Mouse (Mus musculus): ENCODE measurements around the gene Cdk19.

Gene Cdk19

DNA sequence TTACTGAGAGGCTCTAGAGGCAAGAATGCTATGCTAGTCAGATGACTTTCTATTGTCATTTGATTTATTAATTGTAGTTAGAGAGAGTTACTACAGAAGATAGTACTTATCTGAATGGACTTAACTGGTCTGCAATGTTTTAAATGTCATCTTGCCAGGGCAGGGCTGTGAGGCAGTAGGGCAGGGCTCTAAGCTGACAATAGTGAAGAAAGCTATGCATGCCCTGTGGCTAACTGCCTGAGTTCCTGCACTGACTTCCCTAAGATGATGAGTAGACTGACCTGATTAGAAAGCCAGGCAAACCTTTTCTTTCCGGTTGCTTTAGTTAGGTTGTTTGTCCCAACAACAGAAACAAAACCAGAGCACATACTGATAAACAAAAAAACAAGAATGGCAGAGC lies 102.7 kb downstream of the Cdk19 start:
- DNase-seq (ENCODE audit: low spot score in 2 of 2): no peak

DNA sequence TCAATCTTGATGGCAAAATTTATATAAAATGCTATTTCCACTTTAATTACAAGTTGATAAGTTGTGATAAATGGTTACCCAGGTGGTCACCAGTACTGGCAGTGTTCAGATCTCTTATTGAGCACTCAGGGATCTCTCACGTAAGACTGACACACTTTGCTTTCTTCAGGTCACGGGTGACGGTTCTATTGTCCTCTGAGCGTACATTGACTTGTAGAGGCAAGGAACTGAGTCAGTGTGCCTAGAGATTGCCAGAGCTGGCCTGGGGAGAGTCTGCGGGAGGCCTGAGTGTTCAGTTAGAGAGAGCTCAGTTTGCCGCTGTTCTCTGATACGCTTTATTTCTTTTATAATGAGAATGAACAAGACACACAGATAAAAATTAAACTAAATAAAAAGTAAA lies 104.0 kb downstream of the Cdk19 start:
- DNase-seq (ENCODE audit: low spot score in 2 of 2): no peak

DNA sequence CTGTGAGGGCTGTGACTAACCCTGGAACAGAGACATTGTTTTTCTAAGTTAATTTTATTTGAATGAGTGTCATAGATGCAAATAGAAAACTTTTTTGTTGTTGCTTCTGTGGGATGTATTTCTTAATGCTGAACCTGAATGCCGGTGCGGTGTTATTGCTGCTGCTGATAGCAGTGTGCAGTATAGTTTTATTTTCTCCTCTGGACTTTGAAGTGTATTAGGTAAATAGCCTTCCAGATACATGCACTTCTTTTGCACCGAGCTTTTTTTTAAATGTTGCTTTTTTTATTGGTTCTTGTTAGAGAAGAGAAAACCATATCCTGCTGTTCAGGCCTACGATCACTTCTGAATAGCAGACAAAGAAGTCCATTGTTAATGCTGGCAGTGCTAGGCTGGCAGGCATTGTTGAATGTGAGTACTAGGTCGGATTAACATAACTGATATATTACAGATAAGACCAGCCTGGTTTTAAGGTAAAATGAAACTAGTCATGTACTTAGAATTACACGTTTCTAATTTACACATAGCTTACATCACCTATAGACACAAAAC lies 104.5 kb downstream of the Cdk19 start:
- no peak for DNase-seq (ENCODE audit: low spot score in 2 of 2)

DNA sequence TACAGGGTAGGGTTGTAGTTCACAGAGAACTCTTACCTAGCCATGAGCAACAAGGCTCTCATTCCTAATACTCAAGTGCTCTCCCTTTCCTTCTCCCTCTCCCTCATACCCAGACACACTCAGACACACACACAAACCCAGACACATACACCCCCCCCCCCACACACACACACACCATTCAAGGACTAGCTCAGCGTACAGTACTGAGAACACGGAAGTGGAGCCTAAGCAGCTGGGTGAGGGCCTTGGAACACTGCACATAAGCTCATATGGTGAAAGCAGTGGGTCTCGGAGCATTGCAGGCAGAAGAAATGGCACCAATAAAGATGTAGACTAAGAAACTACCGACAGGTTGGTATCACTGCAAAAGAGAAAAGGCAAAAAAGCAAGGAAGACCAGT lies 105.2 kb downstream of the Cdk19 start:
- no peak for DNase-seq (ENCODE audit: low spot score in 2 of 2)

DNA sequence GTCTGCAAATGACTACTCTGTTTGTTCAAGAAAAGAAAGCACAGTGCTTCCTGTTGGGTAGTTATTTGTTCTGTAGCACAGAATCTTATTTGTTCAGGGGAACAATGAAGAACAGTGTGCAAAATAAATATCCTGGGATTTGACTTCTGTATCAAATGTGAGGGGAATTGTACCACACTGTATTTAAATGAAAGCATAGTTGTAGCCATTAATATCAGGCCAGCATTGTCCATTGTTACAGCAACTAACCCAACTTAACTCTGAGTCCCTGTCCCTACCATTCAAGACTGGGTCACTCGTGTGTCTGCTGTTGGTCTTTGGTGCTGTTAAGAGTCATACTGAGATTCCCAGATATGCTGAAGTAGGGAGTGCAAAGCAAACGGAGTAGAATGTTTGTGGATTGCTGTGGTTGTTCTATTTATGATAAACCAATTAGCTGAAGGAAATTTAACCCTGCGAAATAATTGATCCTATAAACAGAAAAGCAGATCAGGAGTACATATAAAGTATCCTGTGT lies 106.8 kb downstream of the Cdk19 start:
- DNase-seq (ENCODE audit: low spot score in 2 of 2): no peak

DNA sequence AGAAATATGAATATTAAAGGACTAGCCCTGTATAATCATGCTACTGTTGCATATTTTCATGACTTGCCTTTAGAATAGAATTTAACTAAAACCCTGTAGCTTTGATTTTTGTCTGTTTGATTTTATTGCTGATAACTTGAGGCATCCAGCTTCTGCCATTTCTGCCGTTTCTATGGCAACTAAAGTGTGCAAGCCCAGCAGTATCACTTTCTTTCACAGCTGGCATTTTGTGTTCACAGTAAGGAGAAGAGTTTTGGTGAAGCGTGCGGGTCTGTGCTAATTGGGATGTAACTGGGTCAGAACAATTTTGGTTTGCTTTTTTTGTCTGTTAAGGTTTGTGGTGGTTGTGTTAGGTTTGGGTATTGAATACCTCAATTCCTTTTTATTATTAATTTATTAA lies 107.3 kb downstream of the Cdk19 start:
- DNase-seq (ENCODE audit: low spot score in 2 of 2): no peak

DNA sequence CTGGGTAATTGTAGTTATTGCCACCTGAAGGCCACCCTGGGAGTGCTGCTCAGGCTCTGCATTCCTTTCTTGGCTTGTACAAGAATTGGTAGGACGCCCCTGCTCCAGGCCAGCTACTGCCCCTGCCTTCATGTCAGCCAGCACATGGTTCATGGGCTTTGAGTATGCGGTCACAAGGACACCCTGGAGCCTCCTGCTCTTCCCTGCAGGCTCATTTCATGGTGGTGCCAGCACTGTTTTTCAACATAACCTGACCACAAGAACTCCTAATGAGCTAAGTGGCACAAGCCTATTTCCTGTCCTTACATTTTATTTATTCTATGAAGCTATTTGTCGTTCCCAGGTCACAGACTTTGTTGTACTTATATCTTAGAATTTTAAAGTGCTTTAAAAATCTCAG lies 107.9 kb downstream of the Cdk19 start:
- no peak for DNase-seq (ENCODE audit: low spot score in 2 of 2)

DNA sequence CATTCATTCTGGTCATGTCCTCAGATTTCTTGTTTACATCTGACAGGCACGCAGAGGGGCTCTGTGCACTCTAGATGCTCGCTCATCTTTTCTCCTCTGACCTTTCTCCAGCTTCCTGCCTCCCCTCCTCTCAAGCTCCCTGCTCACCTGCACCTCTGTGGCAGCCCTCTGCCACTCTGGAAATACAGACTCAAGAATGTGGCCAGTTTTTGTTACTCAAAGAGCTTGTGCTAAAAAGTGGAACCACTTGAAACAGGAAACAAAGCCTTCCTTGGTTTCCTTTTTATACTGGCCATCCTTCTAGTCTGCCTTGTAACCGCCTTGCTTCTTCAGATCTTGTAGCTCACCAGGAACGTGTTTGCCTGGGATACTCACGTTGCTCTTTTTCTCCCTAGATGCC lies 108.6 kb downstream of the Cdk19 start:
- DNase-seq (ENCODE audit: low spot score in 2 of 2): no peak

DNA sequence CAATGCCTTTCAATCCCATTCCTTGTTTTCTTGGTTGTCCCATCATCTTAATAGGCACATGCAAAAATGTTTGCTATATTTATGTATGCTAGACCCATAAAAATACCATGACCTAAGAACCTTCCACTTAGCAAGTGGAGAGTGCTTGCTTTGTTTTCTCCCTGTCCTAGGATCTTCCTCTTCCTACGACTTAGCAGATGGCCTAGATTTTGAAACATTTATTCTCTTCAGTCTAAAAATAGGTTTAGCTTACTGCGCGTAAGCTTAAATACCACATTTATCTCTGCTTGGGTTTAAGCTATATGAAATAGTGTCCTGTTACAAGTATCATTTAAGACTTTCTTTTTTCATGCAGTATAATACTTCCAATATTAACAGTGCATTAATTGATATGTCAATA lies 109.1 kb downstream of the Cdk19 start:
- no peak for DNase-seq (ENCODE audit: low spot score in 2 of 2)

DNA sequence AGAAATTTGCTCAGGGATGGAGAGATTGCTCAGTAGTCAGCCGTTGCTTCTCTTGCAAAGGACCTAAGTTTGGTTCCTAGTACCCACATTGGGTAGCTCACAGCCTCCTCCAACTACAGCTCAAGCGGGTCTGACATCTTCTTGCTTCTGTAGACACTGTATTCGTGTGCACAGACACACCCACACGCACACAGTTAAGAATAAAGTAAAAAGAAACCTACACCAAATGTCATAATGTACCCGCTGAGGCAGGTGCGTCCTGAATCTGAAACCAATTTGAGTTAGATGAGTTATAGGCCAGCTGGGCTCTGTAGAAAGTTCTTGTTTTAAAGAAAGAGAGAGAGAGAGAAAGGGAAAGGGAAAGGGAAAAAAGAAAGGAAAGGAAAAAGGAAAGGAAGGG lies 110.2 kb downstream of the Cdk19 start:
- DNase-seq (ENCODE audit: low spot score in 2 of 2): no peak

DNA sequence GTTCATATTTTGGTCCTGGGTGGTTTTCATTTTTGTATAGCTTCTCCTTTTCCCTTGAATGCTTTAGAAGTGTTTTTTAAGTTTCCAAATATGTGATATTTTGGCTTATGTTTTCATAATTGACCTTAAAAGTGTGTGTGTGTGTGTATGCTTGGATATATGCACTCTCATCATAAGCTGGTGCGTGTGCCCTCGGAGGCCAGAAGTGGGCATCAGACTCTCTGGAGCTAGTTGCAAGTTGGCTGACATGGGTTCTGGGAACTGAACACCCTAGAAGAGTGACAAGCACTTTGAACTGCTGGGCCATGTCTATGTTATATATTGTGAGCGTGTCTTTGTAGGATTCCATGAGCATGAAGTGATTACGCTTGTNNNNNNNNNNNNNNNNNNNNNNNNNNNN lies 110.8 kb downstream of the Cdk19 start:
- DNase-seq (ENCODE audit: low spot score in 2 of 2): no peak

DNA sequence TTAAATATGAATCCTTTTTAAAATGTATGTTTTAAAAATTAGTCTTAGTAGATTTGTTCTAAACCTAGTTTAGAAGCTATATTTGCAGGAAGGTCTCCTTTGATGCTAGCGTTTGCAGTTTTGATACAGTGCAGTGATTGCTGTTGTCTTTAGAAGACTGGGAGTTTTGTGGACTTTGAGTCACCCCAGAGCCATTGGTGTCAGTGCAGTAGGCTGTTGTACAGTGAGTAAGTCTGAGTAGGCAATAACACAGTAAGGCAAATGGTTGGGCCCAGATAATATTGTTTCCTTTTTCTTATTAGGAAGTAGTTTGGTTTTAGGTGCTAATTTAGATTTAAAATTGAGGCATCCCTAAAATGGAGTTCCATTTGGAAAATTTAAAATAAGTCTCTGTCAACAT lies 117.8 kb downstream of the Cdk19 start:
- no peak for DNase-seq (ENCODE audit: low spot score in 2 of 2)

DNA sequence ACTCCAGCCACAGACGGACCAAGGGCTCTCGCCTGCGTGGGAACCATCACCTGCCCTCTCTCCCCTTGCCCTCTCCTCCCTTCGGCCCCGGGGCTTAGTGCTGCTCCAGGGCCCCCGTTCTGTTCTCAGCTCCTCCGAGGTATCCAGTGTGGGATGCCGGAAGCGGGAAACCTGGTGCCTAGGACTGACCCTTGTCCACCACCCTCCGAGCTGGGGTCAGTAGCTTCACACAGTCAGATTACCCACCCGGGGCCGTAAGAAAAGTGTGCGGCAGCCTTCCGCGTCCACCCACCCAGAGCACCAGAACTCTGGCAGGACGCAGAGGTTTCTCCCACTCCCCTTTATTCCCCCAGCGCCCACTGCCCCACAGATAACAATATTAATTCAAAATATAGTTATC lies 119.8 kb downstream of the Cdk19 start:
- DNase-seq (ENCODE audit: low spot score in 2 of 2): no peak

DNA sequence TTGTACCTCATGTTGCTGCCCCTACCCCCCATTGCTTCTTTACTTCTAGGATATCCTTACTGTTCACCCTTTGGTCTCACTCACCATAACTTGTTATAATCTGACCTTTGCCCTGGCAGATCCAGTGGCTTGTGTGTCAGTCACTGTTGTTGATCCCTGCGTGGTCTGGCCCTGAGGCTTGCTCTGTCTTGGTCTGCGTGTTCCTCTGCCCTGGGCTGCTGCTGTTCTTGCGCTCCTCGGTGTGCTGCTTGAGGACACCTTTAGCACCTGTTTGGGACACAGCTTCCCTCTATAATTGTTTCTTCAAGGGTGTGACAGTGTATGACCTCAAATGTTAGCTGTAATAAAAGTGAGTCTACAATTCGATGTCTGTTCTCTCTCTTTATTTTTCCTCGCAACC lies 122.0 kb downstream of the Cdk19 start:
- DNase-seq (ENCODE audit: low spot score in 2 of 2): no peak

DNA sequence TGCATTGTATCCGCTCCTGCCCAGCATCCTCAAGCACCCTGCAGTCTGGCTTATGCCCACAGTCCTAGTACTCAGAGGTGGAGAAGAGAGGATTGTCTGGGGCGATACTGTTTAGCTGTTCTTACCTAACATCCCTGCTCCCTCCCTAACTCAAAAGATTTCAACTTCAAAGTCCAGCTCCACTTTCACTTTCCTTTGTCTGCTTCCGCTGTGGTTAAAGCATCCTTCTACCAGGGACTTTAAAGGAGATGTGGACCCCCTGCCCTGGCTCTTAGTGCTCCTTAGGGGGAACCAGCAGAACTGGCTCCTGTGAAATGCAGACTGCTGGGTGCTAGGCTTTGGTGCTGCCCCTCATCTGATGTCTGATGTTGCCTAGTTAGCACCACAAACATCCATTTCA lies 122.9 kb downstream of the Cdk19 start:
- no peak for DNase-seq (ENCODE audit: low spot score in 2 of 2)

DNA sequence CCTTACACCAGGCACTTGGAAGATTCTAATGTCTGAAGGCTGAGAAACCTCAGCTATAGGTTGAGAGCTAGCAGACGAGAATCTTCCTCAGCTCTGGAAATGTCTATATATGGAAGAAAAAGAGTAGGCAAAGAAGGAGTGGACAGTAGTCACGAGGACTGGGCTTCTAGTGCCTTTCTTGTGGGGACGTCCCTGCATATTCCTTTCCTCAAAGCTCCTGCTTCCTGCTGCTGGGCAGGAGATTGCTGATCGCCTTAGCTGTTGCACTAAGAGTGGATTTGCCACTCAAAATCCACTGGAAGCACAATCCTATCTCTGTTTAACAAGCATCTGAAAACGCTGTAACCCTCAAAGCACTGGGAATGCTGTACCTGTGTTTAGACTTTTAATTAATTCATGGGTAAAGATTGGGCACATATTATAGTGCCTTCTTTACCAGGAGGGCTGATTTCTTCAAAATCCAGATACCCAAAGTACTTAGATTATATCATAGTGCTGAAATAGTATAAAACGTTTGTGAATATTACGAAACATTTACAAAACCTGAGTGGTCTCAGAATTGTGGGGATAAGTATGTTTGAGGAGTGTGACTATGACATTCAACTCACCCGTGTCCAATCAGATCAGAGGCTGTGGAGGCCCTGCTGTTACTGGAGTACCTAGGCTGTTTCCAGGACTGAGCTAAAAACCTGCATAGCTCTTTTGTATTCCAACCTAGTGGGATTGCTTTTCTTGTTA lies 128.0 kb downstream of the Cdk19 start:
- DNase-seq (ENCODE audit: low spot score in 2 of 2): no peak

DNA sequence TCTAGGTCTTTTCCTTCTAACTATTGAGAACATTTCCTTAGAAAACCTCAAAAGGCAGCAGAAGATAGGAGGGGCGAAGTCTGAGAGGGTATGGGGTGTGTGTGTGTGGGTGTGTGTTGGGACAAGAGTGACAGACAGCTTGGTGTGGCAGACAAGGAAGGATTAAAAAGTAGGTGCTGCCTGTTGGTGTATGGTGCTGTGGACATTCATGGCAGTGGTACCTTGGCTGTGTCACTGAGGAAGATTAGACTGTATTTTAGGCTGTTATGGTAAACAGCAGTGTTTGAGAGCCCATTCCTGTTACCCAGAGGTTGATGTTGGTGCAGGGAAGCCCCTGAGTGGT lies 128.5 kb downstream of the Cdk19 start:
- DNase-seq (ENCODE audit: low spot score in 2 of 2): no peak

DNA sequence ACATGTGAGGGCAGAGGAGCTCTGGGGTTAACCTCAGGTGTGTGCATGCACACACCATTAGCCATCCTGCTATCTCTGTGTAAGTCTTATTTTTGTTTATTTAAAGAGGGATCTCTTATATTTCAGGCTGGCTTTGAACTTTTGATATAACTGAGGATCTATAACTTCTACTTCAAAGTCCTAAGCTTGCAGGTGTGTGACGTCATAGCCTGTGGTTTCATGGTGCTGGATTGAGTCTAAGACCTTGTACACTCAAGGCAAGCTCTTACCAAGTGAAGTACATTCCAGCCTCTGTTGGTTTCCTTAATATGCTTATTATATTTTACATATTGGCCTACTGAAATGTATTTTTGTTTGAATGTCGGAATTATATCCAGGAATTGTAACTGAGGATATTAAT lies 129.8 kb downstream of the Cdk19 start:
- DNase-seq (ENCODE audit: low spot score in 2 of 2): no peak

DNA sequence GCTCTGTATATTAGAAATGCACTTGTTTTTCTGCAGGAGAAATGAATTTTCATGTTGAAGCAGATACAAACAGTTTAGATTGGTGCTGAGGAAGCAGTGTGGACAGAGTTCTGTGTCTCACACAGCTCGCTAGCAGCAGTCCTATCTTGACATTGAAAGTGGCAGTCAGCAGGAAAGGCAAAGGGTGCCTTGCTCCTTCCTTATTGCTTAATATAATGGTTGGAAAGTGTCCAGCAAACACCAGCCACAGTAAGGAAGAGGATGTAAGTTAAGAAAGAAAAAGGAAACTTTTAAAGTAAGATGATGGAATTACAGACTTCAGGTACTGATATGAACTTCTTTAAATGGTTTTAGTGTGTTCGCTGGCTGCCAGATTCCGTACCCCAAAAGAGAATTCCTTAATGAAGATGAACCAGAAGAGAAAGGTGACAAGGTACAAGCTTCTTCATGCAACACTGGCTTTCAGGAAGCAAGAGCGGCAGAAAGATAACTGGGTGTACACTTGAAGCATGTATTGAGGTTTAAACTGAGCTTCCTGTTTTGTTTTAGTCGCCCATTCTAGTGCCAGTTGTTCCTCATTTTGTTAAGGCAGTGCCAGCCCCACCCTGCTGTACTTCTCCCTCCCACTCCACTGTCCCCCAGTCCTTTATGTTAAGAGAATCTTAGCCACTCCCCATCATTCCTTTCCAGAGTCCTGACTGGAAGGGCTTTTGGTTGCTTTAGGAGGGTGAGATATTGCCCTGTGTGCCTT lies 137.3 kb downstream of the Cdk19 start:
- DNase-seq (ENCODE audit: low spot score in 2 of 2): no peak

DNA sequence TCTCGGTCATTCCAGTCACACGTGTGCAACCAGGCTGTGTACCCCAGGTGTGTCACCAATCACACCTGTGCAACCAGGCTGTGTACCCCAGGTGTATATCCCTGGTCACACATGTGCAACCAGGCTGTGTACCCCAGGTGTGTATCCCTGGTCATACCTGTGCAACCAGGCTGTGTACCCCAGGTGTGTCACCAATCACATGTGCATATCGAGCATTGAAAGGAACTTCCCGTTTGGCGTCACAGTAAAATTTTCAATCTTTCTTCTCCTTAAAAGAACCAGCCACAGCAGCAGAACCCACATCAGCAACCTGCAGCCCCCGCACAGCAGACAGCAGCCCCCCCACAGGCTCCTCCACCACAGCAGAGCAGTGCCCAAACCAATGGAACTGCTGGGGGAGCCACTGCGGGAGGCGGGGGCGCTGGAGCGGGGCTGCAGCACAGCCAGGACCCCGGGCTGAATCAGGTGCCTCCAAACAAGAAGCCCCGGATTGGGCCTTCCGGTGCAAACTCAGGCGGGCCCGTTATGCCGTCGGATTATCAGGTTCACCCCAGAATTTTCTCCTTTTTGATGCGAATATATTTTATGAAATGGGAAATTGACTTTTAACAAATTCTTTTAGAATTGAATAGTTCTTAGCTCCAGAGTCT lies 138.2 kb downstream of the Cdk19 start:
- no peak for DNase-seq (ENCODE audit: low spot score in 2 of 2)

DNA sequence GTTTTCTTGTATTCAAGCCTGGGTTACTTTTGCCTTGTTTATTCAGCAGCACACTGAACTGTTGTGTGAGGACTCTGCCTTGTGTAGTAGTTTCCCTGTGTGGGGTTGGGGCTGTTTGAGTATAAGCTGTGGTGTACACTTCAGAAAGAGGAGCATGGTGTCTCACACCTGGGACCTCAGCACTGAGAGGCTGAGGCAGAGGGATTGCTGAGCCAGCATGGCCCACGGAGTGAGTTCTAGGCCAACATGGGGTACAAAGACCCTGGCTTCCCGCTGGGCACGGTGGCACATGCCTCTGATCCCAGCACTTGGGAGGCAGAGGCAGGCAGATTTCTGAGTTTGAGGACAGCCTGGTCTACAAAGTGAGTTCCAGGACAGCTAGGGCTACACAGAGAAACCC lies 139.3 kb downstream of the Cdk19 start:
- no peak for DNase-seq (ENCODE audit: low spot score in 2 of 2)

DNA sequence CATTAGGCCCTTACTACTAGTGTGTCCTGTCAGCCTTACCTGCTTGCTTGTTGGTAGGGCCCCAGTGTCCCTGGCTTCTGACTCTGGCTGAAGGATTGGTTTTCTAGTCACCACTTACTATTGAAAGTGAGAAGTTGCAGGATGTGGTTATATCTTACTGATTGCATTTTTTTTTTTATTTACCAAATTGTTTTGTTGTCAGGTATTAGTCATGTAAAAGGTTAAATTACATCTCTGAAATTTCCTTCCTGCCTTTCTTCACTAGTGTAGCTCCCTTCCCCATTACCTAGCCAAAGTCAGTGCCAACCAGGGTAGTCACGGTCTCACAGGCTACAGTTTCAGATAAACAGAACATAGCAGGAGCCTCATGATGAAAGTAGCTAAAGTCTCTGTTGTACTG lies 139.9 kb downstream of the Cdk19 start:
- no peak for DNase-seq (ENCODE audit: low spot score in 2 of 2)

All from frontal cortex, postnatal 25 days (tissue).